Mouse (Mus musculus): ENCODE results near the gene Lrwd1.

DNA sequence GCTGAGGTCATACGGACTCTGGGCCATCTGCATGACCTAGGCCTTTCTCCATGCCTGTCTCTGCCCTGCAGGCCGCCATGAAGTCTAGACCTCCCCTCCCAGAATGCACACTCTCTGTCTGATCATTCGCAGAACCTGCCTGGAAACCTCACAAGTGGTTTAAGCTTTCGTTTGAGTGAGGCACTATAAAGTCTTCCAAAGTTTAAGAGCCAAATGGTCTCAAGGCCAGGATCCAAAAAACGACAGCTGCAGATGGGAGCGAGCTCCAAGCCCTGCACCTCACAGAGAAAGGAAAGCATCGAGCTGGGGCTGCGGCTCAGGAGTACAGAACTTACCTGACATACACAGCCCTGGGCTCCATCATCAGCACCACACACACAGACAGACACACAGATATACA is 16.5 kb upstream of the Lrwd1 start:
- TF ChIP-seq CTCF (IDR thresholded peaks at IDR 0.05; ENCODE audit: low read depth, low read length) (no peak), TAL1 (conservative IDR thresholded peaks at IDR 0.05; ENCODE audit: low read depth, low read length) (no peak), GATA1 (IDR thresholded peaks at IDR 0.05; ENCODE audit: borderline replicate concordance, low read length) (no peak), POLR2AphosphoS5 (IDR thresholded peaks at IDR 0.05; ENCODE audit: insufficient replicate concordance, low read depth, low read length) (no peak)
